Mouse (Mus musculus): ENCODE measurements around the gene Birc6. TPM values are rescaled to one million over a fixed set of nuclear protein-coding genes. Genes with fewer than 3 reads are reported as not detected.

The Birc6 gene
- polyA plus RNA-seq, 1 experiment from 2014 or later: 90.9 TPM

- no peak overlapping the region for H3K27ac ChIP-seq (ENCODE audit: low read length)
- no peaks in the 10 kb centered on the region for H3K27me3 ChIP-seq (replicated peaks; ENCODE audit: control insufficient read depth, insufficient read depth, low read length)
- no peaks in the 10 kb centered on the region for H3K9me3 ChIP-seq (ENCODE audit: control insufficient read depth, low read length)
- no peaks in the 10 kb centered on the region for H3K4me1 ChIP-seq (replicated peaks; ENCODE audit: control insufficient read depth, insufficient read depth, low read length)
- no peaks in the 10 kb centered on the region for H3K36me3 ChIP-seq (ENCODE audit: control insufficient read depth, insufficient read depth)
- whole genome bisulfite sequencing: 77% methylated on average over 2 of the region's 2 CpGs
- H3K4me3 ChIP-seq (replicated peaks; ENCODE audit: low read length): no peak overlapping the region
- H3K4me2 ChIP-seq (ENCODE audit: low read length): no peak overlapping the region
- H3K9ac ChIP-seq (replicated peaks; ENCODE audit: low read depth, low read length): no peak overlapping the region
- no peak for ATAC-seq
These were observed 15.8 kb upstream of the Birc6 start for GRCm38 (mm10) chr17:74512308-74512707.

- no peak overlapping the region for H3K4me3 ChIP-seq (replicated peaks; ENCODE audit: low read length)
- H3K4me1 ChIP-seq (replicated peaks; ENCODE audit: control insufficient read depth, insufficient read depth, low read length): peaks cover 6% of the 10 kb centered on the region
- H3K4me2 ChIP-seq (ENCODE audit: low read length): no peak overlapping the region
- 86% methylated on average over 8 of the region's 8 CpGs for WGBS
- H3K27ac ChIP-seq (ENCODE audit: low read length): no peak overlapping the region
- H3K9ac ChIP-seq (replicated peaks; ENCODE audit: low read depth, low read length): no peak overlapping the region
- H3K36me3 ChIP-seq (ENCODE audit: control insufficient read depth, insufficient read depth): no peaks in the 10 kb centered on the region
- no peak for ATAC-seq
- no peaks in the 10 kb centered on the region for H3K27me3 ChIP-seq (replicated peaks; ENCODE audit: control insufficient read depth, insufficient read depth, low read length)
- H3K9me3 ChIP-seq (ENCODE audit: control insufficient read depth, low read length): no peaks in the 10 kb centered on the region
These were observed 5.0 kb upstream of the Birc6 start for GRCm38 (mm10) chr17:74522797-74523723.

- no peak for ATAC-seq
- H3K36me3 ChIP-seq (ENCODE audit: control insufficient read depth, insufficient read depth): no peaks in the 10 kb centered on the region
- H3K4me1 ChIP-seq (replicated peaks; ENCODE audit: control insufficient read depth, insufficient read depth, low read length): peaks cover 19% of the 10 kb centered on the region
- H3K27me3 ChIP-seq (replicated peaks; ENCODE audit: control insufficient read depth, insufficient read depth, low read length): no peaks in the 10 kb centered on the region
- WGBS: 99% methylated on average over 2 of the region's 2 CpGs
- no peak overlapping the region for H3K4me3 ChIP-seq (replicated peaks; ENCODE audit: low read length)
- H3K27ac ChIP-seq (ENCODE audit: low read length): no peak overlapping the region
- no peak overlapping the region for H3K4me2 ChIP-seq (ENCODE audit: low read length)
- H3K9me3 ChIP-seq (ENCODE audit: control insufficient read depth, low read length): no peaks in the 10 kb centered on the region
- no peak overlapping the region for H3K9ac ChIP-seq (replicated peaks; ENCODE audit: low read depth, low read length)
These were observed 2.0 kb upstream of the Birc6 start for GRCm38 (mm10) chr17:74526117-74526516.

GRCm38 (mm10) chr17:74526806-74527653 is 1.1 kb upstream of the Birc6 start:
- peak overlapping the region; percentile 96 for H3K27ac ChIP-seq (ENCODE audit: low read length)
- no peaks in the 10 kb centered on the region for H3K9me3 ChIP-seq (ENCODE audit: control insufficient read depth, low read length)
- no peaks in the 10 kb centered on the region for H3K36me3 ChIP-seq (ENCODE audit: control insufficient read depth, insufficient read depth)
- 79% methylated on average over 9 of the region's 9 CpGs for WGBS
- ATAC-seq: no peak; the same call in 1 of the 2 replicates
- H3K4me2 ChIP-seq (ENCODE audit: low read length): peak overlapping the region; percentile 73
- H3K27me3 ChIP-seq (replicated peaks; ENCODE audit: control insufficient read depth, insufficient read depth, low read length): no peaks in the 10 kb centered on the region
- peak overlapping the region; percentile 71 for H3K9ac ChIP-seq (replicated peaks; ENCODE audit: low read depth, low read length)
- peak overlapping the region; percentile 100 for H3K4me3 ChIP-seq (replicated peaks; ENCODE audit: low read length)
- peaks cover 19% of the 10 kb centered on the region for H3K4me1 ChIP-seq (replicated peaks; ENCODE audit: control insufficient read depth, insufficient read depth, low read length)

- Histone ChIP-seq H3K36me3 (ENCODE audit: control insufficient read depth, insufficient read depth) (no peaks in the 10 kb centered on the region), H3K4me2 (ENCODE audit: low read length) (peak overlapping the region; percentile 95), H3K9me3 (ENCODE audit: control insufficient read depth, low read length) (no peaks in the 10 kb centered on the region), H3K27ac (ENCODE audit: low read length) (peak overlapping the region; percentile 96), H3K4me3 (replicated peaks; ENCODE audit: low read length) (peak overlapping the region; percentile 100), H3K27me3 (replicated peaks; ENCODE audit: control insufficient read depth, insufficient read depth, low read length) (no peaks in the 10 kb centered on the region), H3K9ac (replicated peaks; ENCODE audit: low read depth, low read length) (peak overlapping the region; percentile 98), H3K4me1 (replicated peaks; ENCODE audit: control insufficient read depth, insufficient read depth, low read length) (peaks cover 19% of the 10 kb centered on the region)
- under 1% methylated on average over 63 of the region's 72 CpGs for WGBS
- ATAC-seq: peak; percentile 39
These were observed 795 bp downstream of the Birc6 start for GRCm38 (mm10) chr17:74528648-74529532.

- H3K9ac ChIP-seq (replicated peaks; ENCODE audit: low read depth, low read length): peak overlapping the region; percentile 98
- no peak for ATAC-seq
- no peaks in the 10 kb centered on the region for H3K9me3 ChIP-seq (ENCODE audit: control insufficient read depth, low read length)
- no peak overlapping the region for H3K27ac ChIP-seq (ENCODE audit: low read length)
- H3K36me3 ChIP-seq (ENCODE audit: control insufficient read depth, insufficient read depth): no peaks in the 10 kb centered on the region
- peak overlapping the region; percentile 100 for H3K4me3 ChIP-seq (replicated peaks; ENCODE audit: low read length)
- peak overlapping the region; percentile 95 for H3K4me2 ChIP-seq (ENCODE audit: low read length)
- WGBS: 18% methylated on average over 3 of the region's 3 CpGs
- no peaks in the 10 kb centered on the region for H3K27me3 ChIP-seq (replicated peaks; ENCODE audit: control insufficient read depth, insufficient read depth, low read length)
- H3K4me1 ChIP-seq (replicated peaks; ENCODE audit: control insufficient read depth, insufficient read depth, low read length): peaks cover 19% of the 10 kb centered on the region
These were observed 1.4 kb downstream of the Birc6 start for GRCm38 (mm10) chr17:74529533-74529824.

GRCm38 (mm10) chr17:74534971-74535370 is 6.9 kb downstream of the Birc6 start:
- WGBS: 95% methylated on average over 4 of the region's 4 CpGs
- no peak for ATAC-seq
- Histone ChIP-seq H3K4me1 (replicated peaks; ENCODE audit: control insufficient read depth, insufficient read depth, low read length) (peaks cover 8% of the 10 kb centered on the region), H3K9ac (replicated peaks; ENCODE audit: low read depth, low read length) (no peak overlapping the region), H3K27me3 (replicated peaks; ENCODE audit: control insufficient read depth, insufficient read depth, low read length) (no peaks in the 10 kb centered on the region), H3K27ac (ENCODE audit: low read length) (no peak overlapping the region), H3K36me3 (ENCODE audit: control insufficient read depth, insufficient read depth) (no peaks in the 10 kb centered on the region), H3K4me3 (replicated peaks; ENCODE audit: low read length) (no peak overlapping the region), H3K4me2 (ENCODE audit: low read length) (no peak overlapping the region), H3K9me3 (ENCODE audit: control insufficient read depth, low read length) (no peaks in the 10 kb centered on the region)

- no peak overlapping the region for H3K4me3 ChIP-seq (replicated peaks; ENCODE audit: low read length)
- 79% methylated on average over 1 of the region's 1 CpGs for WGBS
These were observed 9.4 kb downstream of the Birc6 start for GRCm38 (mm10) chr17:74537526-74537925.

More at GRCm38 (mm10) chr17:74537526-74537925, 9.4 kb downstream of the Birc6 start:
- Histone ChIP-seq H3K4me1 (replicated peaks; ENCODE audit: control insufficient read depth, insufficient read depth, low read length) (no peaks in the 10 kb centered on the region), H3K27me3 (replicated peaks; ENCODE audit: control insufficient read depth, insufficient read depth, low read length) (no peaks in the 10 kb centered on the region), H3K4me2 (ENCODE audit: low read length) (no peak overlapping the region), H3K9me3 (ENCODE audit: control insufficient read depth, low read length) (no peaks in the 10 kb centered on the region), H3K27ac (ENCODE audit: low read length) (no peak overlapping the region), H3K9ac (replicated peaks; ENCODE audit: low read depth, low read length) (no peak overlapping the region), H3K36me3 (ENCODE audit: control insufficient read depth, insufficient read depth) (no peaks in the 10 kb centered on the region)
- no peak for ATAC-seq
